8 mouse cellular contexts compared by ENCODE assay signal in genomic region chr10:79908167-79909091, GRCm38 (mm10). TPM values are rescaled to one million over a fixed set of nuclear protein-coding genes. Genes with fewer than 3 reads are reported as not detected.
DNase-seq lines count a peak whose midpoint lies in the region; ATAC-seq and TF ChIP-seq lines count a peak whose summit lies in the region.

TSS of gene Med16 (minus strand) at chr10:79908923.

- no peak for TF ChIP-seq EP300 in liver, embryonic 14.5 days (IDR thresholded peaks at IDR 0.05; ENCODE audit: low read depth)
- TF ChIP-seq EP300 in stomach, postnatal 0 days (optimal IDR thresholded peaks at IDR 0.05), result no peak

- H3K9me3 ChIP-seq in forebrain, embryonic 10.5 days, result 0 out of 2 replicates have a peak, but pooled peaks cover under 1% of the 10 kb centered on the region
- H3K9me3 ChIP-seq in heart, embryonic 15.5 days (replicated peaks), result no peaks in the 10 kb centered on the region
- H3K9me3 ChIP-seq in liver, embryonic 14.5 days (ENCODE audit: control insufficient read depth, low read length), result no peaks in the 10 kb centered on the region
- H3K9me3 ChIP-seq in neural tube, embryonic 11.5 days (ENCODE audit: control insufficient read depth, low read length), result no peaks in the 10 kb centered on the region
- H3K9me3 ChIP-seq in stomach, postnatal 0 days (ENCODE audit: control insufficient read depth, low read length), result no peaks in the 10 kb centered on the region

- peaks cover 24% of the 10 kb centered on the region for H3K4me1 ChIP-seq in forebrain, embryonic 10.5 days
- H3K4me1 ChIP-seq in heart, embryonic 15.5 days (replicated peaks), result peaks cover 13% of the 10 kb centered on the region
- H3K4me1 ChIP-seq in liver, embryonic 14.5 days (replicated peaks; ENCODE audit: control insufficient read depth in 2 of 2, insufficient read depth in 2 of 2, low read length in 1 of 2), result peaks cover 3 to 10% of the 10 kb centered on the region in 2 experiments; a peak in 3 of 4 replicates
- H3K4me1 ChIP-seq in neural tube, embryonic 11.5 days (ENCODE audit: control insufficient read depth, insufficient read depth, low read length), result no peaks in the 10 kb centered on the region
- H3K4me1 ChIP-seq in stomach, postnatal 0 days (replicated peaks; ENCODE audit: control insufficient read depth, insufficient read depth), result no peaks in the 10 kb centered on the region

- peak; percentile 84 for DNase-seq in c-Kit-negative CD71-positive TER-119-positive erythroid progenitor cells, embryonic 14.5 days (ENCODE audit: low read depth, low spot score)
- peak; percentile 98 for DNase-seq in forebrain, embryonic 10.5 days (ENCODE audit: extremely low spot score, low spot score)
- DNase-seq in kidney, postnatal 25 days, result peak; percentile 98
- peak; percentile 86 to 89 (median 89) for DNase-seq in liver, embryonic 14.5 days (ENCODE audit: low read depth in 3 of 3, low spot score in 3 of 3)
- DNase-seq in neural tube, embryonic 11.5 days (ENCODE audit: low spot score), result peak; percentile 97
- DNase-seq in stomach, postnatal 0 days (ENCODE audit: low spot score), result peak; percentile 97

- 2% methylated on average over 52 of the region's 52 CpGs for WGBS in forebrain, embryonic 10.5 days
- WGBS in heart, embryonic 15.5 days, result 2% methylated on average over 52 of the region's 52 CpGs
- WGBS in liver, embryonic 14.5 days (ENCODE audit: insufficient replicate concordance), result 1% methylated on average over 52 of the region's 52 CpGs
- 1% methylated on average over 52 of the region's 52 CpGs for WGBS in neural tube, embryonic 11.5 days
- WGBS in stomach, postnatal 0 days, result under 1% methylated on average over 52 of the region's 52 CpGs

- H3K36me3 ChIP-seq in forebrain, embryonic 10.5 days (replicated peaks), result peaks cover 67% of the 10 kb centered on the region
- H3K36me3 ChIP-seq in heart, embryonic 15.5 days, result peaks cover 39% of the 10 kb centered on the region
- peaks cover 3% of the 10 kb centered on the region; the same call in 1 of the 2 replicates for H3K36me3 ChIP-seq in liver, embryonic 14.5 days (replicated peaks; ENCODE audit: control insufficient read depth, insufficient read depth, low read depth)
- H3K36me3 ChIP-seq in neural tube, embryonic 11.5 days (ENCODE audit: control insufficient read depth, insufficient read depth, low read length), result peaks cover 14% of the 10 kb centered on the region
- peaks cover 29% of the 10 kb centered on the region for H3K36me3 ChIP-seq in stomach, postnatal 0 days (ENCODE audit: control insufficient read depth, insufficient read depth, low read length)

- peak; percentile 95 for ATAC-seq in CD4-positive, CD25-positive, alpha-beta regulatory T cell, adult 4 months
- ATAC-seq in heart, embryonic 15.5 days (replicated peaks; ENCODE audit: insufficient number of reproducible peaks, insufficient read depth, low FRiP score, low read depth), result peak; percentile 97
- ATAC-seq in liver, embryonic 14.5 days (ENCODE audit: insufficient read depth), result peak; percentile 92
- ATAC-seq in neural tube, embryonic 11.5 days (ENCODE audit: insufficient read depth, low FRiP score, low TSS enrichment), result peak; percentile 92
- peak; percentile 95 for ATAC-seq in stomach, postnatal 0 days (ENCODE audit: low FRiP score, low TSS enrichment)

- H3K27me3 ChIP-seq in forebrain, embryonic 10.5 days (ENCODE audit: poor library complexity, severe bottlenecking), result peaks cover 45% of the 10 kb centered on the region
- H3K27me3 ChIP-seq in heart, embryonic 15.5 days, result no peaks in the 10 kb centered on the region
- no peaks in the 10 kb centered on the region for H3K27me3 ChIP-seq in liver, embryonic 14.5 days (ENCODE audit: control insufficient read depth, insufficient read depth, low read length)
- H3K27me3 ChIP-seq in neural tube, embryonic 11.5 days (ENCODE audit: control insufficient read depth, insufficient read depth, low read length), result no peaks in the 10 kb centered on the region
- no peaks in the 10 kb centered on the region for H3K27me3 ChIP-seq in stomach, postnatal 0 days (ENCODE audit: control insufficient read depth, insufficient read depth, low read length)

- H3K4me3 ChIP-seq in forebrain, embryonic 10.5 days, result peak within 1 kb of the TSS; percentile 73
- H3K4me3 ChIP-seq in heart, embryonic 15.5 days, result peak within 1 kb of the TSS; percentile 74
- peak within 1 kb of the TSS; percentile 81 to 92 for H3K4me3 ChIP-seq in liver, embryonic 14.5 days (ENCODE audit: insufficient read depth in 1 of 2, low read depth in 2 of 2, low read length in 2 of 2)
- H3K4me3 ChIP-seq in neural tube, embryonic 11.5 days (ENCODE audit: low read depth, low read length), result peak within 1 kb of the TSS; percentile 71
- peak within 1 kb of the TSS; percentile 76 for H3K4me3 ChIP-seq in stomach, postnatal 0 days (ENCODE audit: low read depth, low read length)

- H3K9ac ChIP-seq in heart, embryonic 15.5 days, result peak within 1 kb of the TSS; percentile 91
- H3K9ac ChIP-seq in liver, embryonic 14.5 days (replicated peaks), result peak within 1 kb of the TSS; percentile 97
- H3K9ac ChIP-seq in neural tube, embryonic 11.5 days (ENCODE audit: low read length), result peak within 1 kb of the TSS; percentile 95
- peak within 1 kb of the TSS; percentile 94 for H3K9ac ChIP-seq in stomach, postnatal 0 days (ENCODE audit: low read length)

- TF ChIP-seq CTCF in liver, embryonic 14.5 days (IDR thresholded peaks at IDR 0.05; ENCODE audit: low read depth), result no peak
- TF ChIP-seq CTCF in stomach, postnatal 0 days (IDR thresholded peaks at IDR 0.05; ENCODE audit: low read depth), result no peak

- peak within 1 kb of the TSS; percentile 65 for H3K4me2 ChIP-seq in heart, embryonic 15.5 days
- H3K4me2 ChIP-seq in liver, embryonic 14.5 days (ENCODE audit: low read depth), result peak within 1 kb of the TSS; percentile 75
- peak within 1 kb of the TSS; percentile 34 for H3K4me2 ChIP-seq in neural tube, embryonic 11.5 days (ENCODE audit: low read depth)
- H3K4me2 ChIP-seq in stomach, postnatal 0 days (replicated peaks; ENCODE audit: low read depth), result peak within 1 kb of the TSS; percentile 45

- H3K27ac ChIP-seq in forebrain, embryonic 10.5 days, result peak within 1 kb of the TSS; percentile 99
- peak within 1 kb of the TSS; percentile 97 for H3K27ac ChIP-seq in heart, embryonic 15.5 days
- H3K27ac ChIP-seq in liver, embryonic 14.5 days, result peak within 1 kb of the TSS; percentile 89
- H3K27ac ChIP-seq in neural tube, embryonic 11.5 days (ENCODE audit: low read depth, low read length), result peak within 1 kb of the TSS; percentile 91
- H3K27ac ChIP-seq in stomach, postnatal 0 days (replicated peaks), result peak within 1 kb of the TSS; percentile 97

RNA-seq across cellular contexts. Expression of gene Med16, which starts in this region (rescaled TPM):
- 1 to 10 TPM; 5.0 to 7.7 TPM for polyA plus RNA-seq in CD4-positive, CD25-positive, alpha-beta regulatory T cell, adult 4 months (2017; shearing (Covaris generic))
- polyA plus RNA-seq in forebrain, embryonic 10.5 days (2016; fragmentation: Nextera tagmentation; extraction: Ambion mirVana), result 61.8 and 65.7 TPM in 2 replicates
- polyA plus RNA-seq in heart, embryonic 15.5 days (2015; fragmentation: Nextera tagmentation; extraction: Ambion mirVana), result 34.8 and 45.7 TPM in 2 replicates
- polyA plus RNA-seq in liver, embryonic 14.5 days (2012; rRNA removed), result 13.3 and 14.3 TPM in 2 replicates
- 10.0 and 12.0 TPM in 2 replicates for polyA plus RNA-seq in liver, embryonic 14.5 days (2014; fragmentation: Nextera tagmentation; extraction: Ambion mirVana)
- polyA plus RNA-seq in neural tube, embryonic 11.5 days (2014; fragmentation: Nextera tagmentation; extraction: Ambion mirVana), result 47.7 and 53.6 TPM in 2 replicates
- polyA plus RNA-seq in stomach, postnatal 0 days (2015; fragmentation: Nextera tagmentation; extraction: Ambion mirVana), result 25.6 and 29.7 TPM in 2 replicates

Comparison
In these comparisons a context has a peak if more than half of its experiments do, and no peak if none do; other contexts are left out.
1. Peak in every context shown above with its lines: DNase-seq, ATAC-seq, H3K4me3 ChIP-seq and H3K27ac ChIP-seq.